Mouse (Mus musculus): Measurements from ENCODE around the gene Nab1. TPM values are rescaled to one million over a fixed set of nuclear protein-coding genes. Genes with fewer than 3 reads are reported as not detected.

Gene Nab1
- polyA plus RNA-seq, 1 experiment from 2014 or later = 8.0 TPM

DNA sequence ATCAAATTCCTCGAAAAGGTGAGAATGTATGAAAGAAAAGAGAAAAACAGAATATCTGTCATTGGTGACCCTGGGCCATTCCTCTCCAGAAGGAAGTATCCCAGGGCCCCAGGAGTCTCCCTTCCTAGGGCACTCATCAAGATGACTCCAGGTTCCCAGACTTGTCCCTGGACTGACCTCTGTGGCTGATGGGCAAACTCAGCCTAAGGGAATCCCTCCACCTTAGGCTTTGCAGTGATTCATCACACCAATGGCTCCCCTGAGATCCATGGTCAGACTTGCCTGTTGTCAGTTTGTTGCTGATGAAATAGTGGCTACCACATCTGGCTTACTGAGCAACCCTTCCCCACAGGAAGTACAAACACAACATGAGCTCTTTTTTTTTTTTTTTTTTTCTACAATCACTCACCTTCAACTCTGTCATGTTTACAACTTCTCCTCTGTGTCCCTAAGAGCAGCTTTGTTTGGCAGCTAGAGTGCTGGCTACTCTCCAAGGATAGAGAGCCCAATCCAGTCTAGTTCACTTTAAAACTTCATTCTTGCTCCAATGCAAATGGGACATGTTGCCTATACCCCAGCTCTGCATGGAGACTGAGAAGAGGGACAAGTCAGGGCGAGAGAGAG lies 72.5 kb downstream of the Nab1 start:
- no peak for ATAC-seq
- no peaks in the 10 kb centered on the region for H3K9me3 ChIP-seq (ENCODE audit: control insufficient read depth, low read length)
- H3K36me3 ChIP-seq (ENCODE audit: control insufficient read depth, insufficient read depth, low read length) = no peaks in the 10 kb centered on the region
- WGBS = 71% methylated on average over 2 of the region's 2 CpGs
- no peaks in the 10 kb centered on the region for H3K27me3 ChIP-seq (replicated peaks; ENCODE audit: control insufficient read depth, insufficient read depth, low read length)
- H3K4me3 ChIP-seq (ENCODE audit: low read length) = no peak overlapping the region
- H3K4me2 ChIP-seq (ENCODE audit: low read length) = no peak overlapping the region
- H3K27ac ChIP-seq (ENCODE audit: low read depth, low read length) = no peak overlapping the region
- no peaks in the 10 kb centered on the region for H3K4me1 ChIP-seq (ENCODE audit: control insufficient read depth, insufficient read depth, low read depth, low read length)
- H3K9ac ChIP-seq (ENCODE audit: low read depth, low read length) = no peak overlapping the region

DNA sequence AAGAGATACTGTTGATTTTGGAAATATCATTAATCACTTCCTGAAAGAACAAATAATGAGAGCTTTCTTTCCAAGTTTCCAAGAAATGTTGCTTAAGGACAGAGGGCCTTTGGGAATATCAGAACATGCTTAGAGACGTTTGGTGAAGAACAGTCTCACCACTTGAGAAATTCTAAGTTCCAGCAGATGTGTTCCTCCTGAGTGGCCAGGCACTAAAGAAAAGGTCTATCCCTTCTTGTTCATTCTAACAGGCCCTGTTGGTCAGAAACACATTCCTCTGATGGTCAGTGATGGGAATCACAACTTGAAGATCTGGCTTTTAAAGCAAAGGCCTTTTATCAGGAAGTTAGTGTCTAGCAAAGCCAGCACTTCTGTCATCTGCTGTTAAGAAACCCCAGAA lies 76.6 kb downstream of the Nab1 start:
- 73% methylated on average over 1 of the region's 1 CpGs for WGBS

DNA sequence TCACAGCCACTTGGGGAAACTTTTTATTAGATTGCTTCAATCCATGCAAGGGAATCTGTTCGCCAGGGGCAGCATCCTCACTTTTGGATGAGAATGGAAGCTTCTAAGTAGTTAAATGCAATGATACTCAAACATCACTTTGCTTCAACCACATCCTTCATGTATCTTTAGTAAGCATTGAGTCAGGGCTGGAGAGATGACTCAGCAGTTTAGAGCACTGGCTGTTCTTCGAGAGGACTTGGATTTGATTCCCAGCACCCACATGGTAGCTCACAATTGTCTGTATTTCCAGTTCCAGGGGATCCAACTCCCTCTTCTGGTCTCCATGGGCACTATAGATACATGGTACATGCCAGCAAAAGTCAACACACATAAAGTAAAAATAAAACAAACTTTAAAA lies 77.4 kb downstream of the Nab1 start:
- 89% methylated on average over 2 of the region's 2 CpGs for WGBS
- ATAC-seq = no peak
- no peaks in the 10 kb centered on the region for H3K4me1 ChIP-seq (ENCODE audit: control insufficient read depth, insufficient read depth, low read depth, low read length)
- H3K9me3 ChIP-seq (ENCODE audit: control insufficient read depth, low read length) = no peaks in the 10 kb centered on the region
- no peak overlapping the region for H3K9ac ChIP-seq (ENCODE audit: low read depth, low read length)
- H3K4me2 ChIP-seq (ENCODE audit: low read length) = no peak overlapping the region
- H3K4me3 ChIP-seq (ENCODE audit: low read length) = no peak overlapping the region
- no peak overlapping the region for H3K27ac ChIP-seq (ENCODE audit: low read depth, low read length)
- no peaks in the 10 kb centered on the region for H3K27me3 ChIP-seq (replicated peaks; ENCODE audit: control insufficient read depth, insufficient read depth, low read length)
- no peaks in the 10 kb centered on the region for H3K36me3 ChIP-seq (ENCODE audit: control insufficient read depth, insufficient read depth, low read length)

More for the DNA sequence above, 76.6 kb downstream of the Nab1 start:
- Histone ChIP-seq H3K27ac (ENCODE audit: low read depth, low read length) (no peak overlapping the region), H3K4me2 (ENCODE audit: low read length) (no peak overlapping the region), H3K9me3 (ENCODE audit: control insufficient read depth, low read length) (no peaks in the 10 kb centered on the region), H3K27me3 (replicated peaks; ENCODE audit: control insufficient read depth, insufficient read depth, low read length) (no peaks in the 10 kb centered on the region), H3K9ac (ENCODE audit: low read depth, low read length) (no peak overlapping the region), H3K4me3 (ENCODE audit: low read length) (no peak overlapping the region), H3K36me3 (ENCODE audit: control insufficient read depth, insufficient read depth, low read length) (no peaks in the 10 kb centered on the region), H3K4me1 (ENCODE audit: control insufficient read depth, insufficient read depth, low read depth, low read length) (no peaks in the 10 kb centered on the region)
- ATAC-seq = no peak

GRCm38 (mm10) chr1:52422137-52422536 lies 78.3 kb downstream of the Nab1 start:
- Histone ChIP-seq H3K9me3 (ENCODE audit: control insufficient read depth, low read length) (no peaks in the 10 kb centered on the region), H3K4me2 (ENCODE audit: low read length) (no peak overlapping the region), H3K9ac (ENCODE audit: low read depth, low read length) (no peak overlapping the region), H3K27ac (ENCODE audit: low read depth, low read length) (no peak overlapping the region), H3K36me3 (ENCODE audit: control insufficient read depth, insufficient read depth, low read length) (no peaks in the 10 kb centered on the region), H3K4me3 (ENCODE audit: low read length) (no peak overlapping the region), H3K4me1 (ENCODE audit: control insufficient read depth, insufficient read depth, low read depth, low read length) (no peaks in the 10 kb centered on the region), H3K27me3 (replicated peaks; ENCODE audit: control insufficient read depth, insufficient read depth, low read length) (no peaks in the 10 kb centered on the region)
- no peak for ATAC-seq
- WGBS = 82% methylated on average over 3 of the region's 3 CpGs

GRCm38 (mm10) chr1:52421623-52422022 lies 78.9 kb downstream of the Nab1 start:
- no peak overlapping the region for H3K27ac ChIP-seq (ENCODE audit: low read depth, low read length)
- H3K27me3 ChIP-seq (replicated peaks; ENCODE audit: control insufficient read depth, insufficient read depth, low read length) = no peaks in the 10 kb centered on the region
- no peak overlapping the region for H3K9ac ChIP-seq (ENCODE audit: low read depth, low read length)
- no peak overlapping the region for H3K4me3 ChIP-seq (ENCODE audit: low read length)
- H3K4me2 ChIP-seq (ENCODE audit: low read length) = no peak overlapping the region
- no peaks in the 10 kb centered on the region for H3K4me1 ChIP-seq (ENCODE audit: control insufficient read depth, insufficient read depth, low read depth, low read length)
- no peak for ATAC-seq
- no peaks in the 10 kb centered on the region for H3K9me3 ChIP-seq (ENCODE audit: control insufficient read depth, low read length)
- no peaks in the 10 kb centered on the region for H3K36me3 ChIP-seq (ENCODE audit: control insufficient read depth, insufficient read depth, low read length)

DNA sequence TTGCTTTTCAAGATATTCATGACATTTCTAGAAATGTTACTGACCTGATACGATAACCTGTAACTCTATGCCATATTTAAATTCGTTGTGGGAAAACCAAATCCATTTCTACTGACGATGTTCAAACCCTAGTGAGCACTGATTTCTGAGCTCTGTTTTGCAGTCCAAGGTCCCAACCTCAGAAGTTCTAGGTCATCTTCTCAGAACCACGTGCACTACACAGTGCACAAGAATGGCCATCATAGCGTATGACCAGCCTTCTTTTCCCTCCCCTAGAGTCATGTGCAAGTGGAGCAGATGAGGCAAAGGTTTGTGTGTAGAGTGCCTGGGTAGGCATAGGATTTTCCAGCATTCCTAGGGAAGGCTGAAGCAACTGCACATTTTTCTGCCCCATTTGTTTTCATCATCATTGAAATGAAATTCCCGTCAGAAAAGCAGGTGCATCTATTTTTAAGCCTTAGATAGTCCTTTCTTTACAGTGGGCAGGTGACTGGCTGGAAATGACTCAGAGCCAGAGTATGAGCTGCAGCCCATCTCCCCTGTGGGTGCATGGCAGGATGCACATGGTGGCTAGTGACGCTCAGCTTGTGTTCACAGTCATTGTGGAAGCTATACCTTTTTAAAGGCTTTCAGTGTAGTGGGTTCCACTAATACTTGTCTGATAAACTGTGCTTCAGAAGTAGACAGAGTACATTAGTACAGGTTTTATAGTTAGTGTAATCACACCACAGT lies 81.2 kb downstream of the Nab1 start:
- ATAC-seq = no peak
- no peak overlapping the region for H3K4me3 ChIP-seq (ENCODE audit: low read length)
- no peaks in the 10 kb centered on the region for H3K27me3 ChIP-seq (replicated peaks; ENCODE audit: control insufficient read depth, insufficient read depth, low read length)
- H3K36me3 ChIP-seq (ENCODE audit: control insufficient read depth, insufficient read depth, low read length) = no peaks in the 10 kb centered on the region
- no peak overlapping the region for H3K27ac ChIP-seq (ENCODE audit: low read depth, low read length)
- WGBS = 92% methylated on average over 7 of the region's 7 CpGs
- no peak overlapping the region for H3K4me2 ChIP-seq (ENCODE audit: low read length)
- H3K9me3 ChIP-seq (ENCODE audit: control insufficient read depth, low read length) = no peaks in the 10 kb centered on the region
- no peaks in the 10 kb centered on the region for H3K4me1 ChIP-seq (ENCODE audit: control insufficient read depth, insufficient read depth, low read depth, low read length)
- H3K9ac ChIP-seq (ENCODE audit: low read depth, low read length) = no peak overlapping the region

Other genes starting within 250 kb of the Nab1 start
- gene Nemp2, start 130.0 kb upstream of the Nab1 start, polyA plus RNA-seq (2015; fragmentation: Nextera tagmentation; extraction: Ambion mirVana) = 5.4 and 5.6 TPM in 2 replicates
- 11.7 and 12.6 TPM in 2 replicates for gene Mfsd6, start 226.8 kb upstream of the Nab1 start, polyA plus RNA-seq (2015; fragmentation: Nextera tagmentation; extraction: Ambion mirVana)